In genomic region chr11:108827321-108827720, GRCm38 (mm10) we compare ENCODE assay signal across 31 mouse cellular contexts.
DNase-seq lines count a peak whose midpoint lies in the region; ATAC-seq and TF ChIP-seq lines count a peak whose summit lies in the region.
"Had no signal": no experiment of that assay in that cellular context is flagged by ENCODE, and none has a peak within 500 bp of the region (broad histone marks: within the 10 kb centered on the region; RNA-seq: fewer than 3 reads in every experiment).

No protein-coding gene starts in this region.

- peak; percentile 5 for DNase-seq in cerebellum, adult 9-11 months
- DNase-seq in kidney, adult 2 months: peak; percentile 8
- no peak for DNase-seq in kidney, adult 18-20 months
- DNase-seq in midbrain, postnatal 0 days (ENCODE audit: low spot score): peak; percentile 71
- no peak for DNase-seq in midbrain, embryonic 14.5 days
- no peak for DNase-seq in layer of hippocampus, postnatal 25 days (ENCODE audit: extremely low spot score in 1 of 2, low spot score in 1 of 2)
- DNase-seq: adrenal gland, adult 2 months; forebrain, postnatal 0 days; heart, adult 2 months; heart, postnatal 4 days; kidney, adult 8-10 months; kidney, postnatal 4 days; layer of hippocampus, postnatal 36 days; lung, adult 2 months; right cerebral cortex, postnatal 4 days; thymus, adult 18-20 months; thymus, postnatal 25 days had no signal

- no peak for TF ChIP-seq POLR2A in kidney, adult 2 months (IDR thresholded peaks at IDR 0.05; ENCODE audit: low read depth, low read length)

- no peak overlapping the region for H3K9ac ChIP-seq in midbrain, postnatal 0 days (replicated peaks; ENCODE audit: low read length, poor library complexity, severe bottlenecking)
- no peak overlapping the region for H3K9ac ChIP-seq in midbrain, embryonic 14.5 days (replicated peaks; ENCODE audit: low read length)
- H3K9ac ChIP-seq: embryonic facial prominence, embryonic 15.5 days; forebrain, embryonic 12.5 days; forebrain, postnatal 0 days; heart, embryonic 12.5 days; hindbrain, embryonic 13.5 days; limb, embryonic 13.5 days; liver, embryonic 14.5 days; neural tube, embryonic 13.5 days had no signal

- ATAC-seq in cerebellum, adult (ENCODE audit: insufficient number of reproducible peaks, low FRiP score, low TSS enrichment): no peak
- ATAC-seq in midbrain, postnatal 0 days (ENCODE audit: low FRiP score): no peak
- no peak for ATAC-seq in midbrain, embryonic 14.5 days (ENCODE audit: low FRiP score, low TSS enrichment)
- ATAC-seq in megakaryocyte, adult 5-6 weeks (ENCODE audit: poor library complexity, severe bottlenecking): no peak
- ATAC-seq: activated CD4-positive, CD25-positive, alpha-beta regulatory T cell, adult 4 months; forebrain, postnatal 0 days; inflammation-experienced regulatory T-cells, adult 6 months had no signal

- H3K27me3 ChIP-seq in kidney, adult 2 months (replicated peaks; ENCODE audit: control insufficient read depth, insufficient read depth, low read length): no peaks in the 10 kb centered on the region
- no peaks in the 10 kb centered on the region for H3K27me3 ChIP-seq in midbrain, postnatal 0 days (ENCODE audit: insufficient read depth, low read length)
- no peaks in the 10 kb centered on the region for H3K27me3 ChIP-seq in midbrain, embryonic 14.5 days (ENCODE audit: control insufficient read depth, insufficient read depth, low read length)
- H3K27me3 ChIP-seq: embryonic facial prominence, embryonic 15.5 days; forebrain, embryonic 12.5 days; heart, embryonic 12.5 days; hindbrain, embryonic 13.5 days; limb, embryonic 13.5 days; neural tube, embryonic 13.5 days had no signal

- H3K27ac ChIP-seq in kidney, adult 2 months (ENCODE audit: insufficient read depth, low read depth, low read length): no peak overlapping the region
- no peak overlapping the region for H3K27ac ChIP-seq in midbrain, postnatal 0 days (ENCODE audit: low read depth, low read length)
- H3K27ac ChIP-seq in midbrain, embryonic 14.5 days (replicated peaks; ENCODE audit: low read depth, low read length): no peak overlapping the region
- H3K27ac ChIP-seq: embryonic facial prominence, embryonic 15.5 days; forebrain, embryonic 12.5 days; heart, adult 2 months; hindbrain, embryonic 13.5 days; kidney, postnatal 0 days; limb, embryonic 13.5 days; liver, embryonic 14.5 days; neural tube, embryonic 13.5 days; stomach, postnatal 0 days had no signal

- no peak for TF ChIP-seq CTCF in kidney, adult 2 months (conservative IDR thresholded peaks at IDR 0.05; ENCODE audit: insufficient read depth, insufficient read length, low read depth, low read length)
- no peak for TF ChIP-seq CTCF in midbrain, postnatal 0 days (IDR thresholded peaks at IDR 0.05)

- no peaks in the 10 kb centered on the region for H3K36me3 ChIP-seq in kidney, adult 2 months (ENCODE audit: control insufficient read depth, insufficient read depth, low read length)
- 0 out of 2 replicates have a peak, but pooled peaks cover 2% of the 10 kb centered on the region for H3K36me3 ChIP-seq in midbrain, postnatal 0 days (ENCODE audit: insufficient read depth, low read length)
- 0 out of 2 replicates have a peak, but pooled peaks cover 3% of the 10 kb centered on the region for H3K36me3 ChIP-seq in midbrain, embryonic 14.5 days (ENCODE audit: control insufficient read depth, insufficient read depth, low read length)
- H3K36me3 ChIP-seq: embryonic facial prominence, embryonic 15.5 days; forebrain, embryonic 12.5 days had no signal

- H3K4me1 ChIP-seq in kidney, adult 2 months (ENCODE audit: control insufficient read depth, insufficient read depth, low read length): no peaks in the 10 kb centered on the region
- no peaks in the 10 kb centered on the region for H3K4me1 ChIP-seq in midbrain, postnatal 0 days (ENCODE audit: insufficient read depth, low read length)
- H3K4me1 ChIP-seq in midbrain, embryonic 14.5 days (ENCODE audit: control insufficient read depth, insufficient read depth, low read length): no peaks in the 10 kb centered on the region
- H3K4me1 ChIP-seq: embryonic facial prominence, embryonic 15.5 days had no signal

- H3K4me2 ChIP-seq in midbrain, postnatal 0 days (ENCODE audit: low read depth, low read length, poor library complexity, severe bottlenecking): no peak overlapping the region
- H3K4me2 ChIP-seq in midbrain, embryonic 14.5 days (ENCODE audit: low read length): no peak overlapping the region
- H3K4me2 ChIP-seq: embryonic facial prominence, embryonic 15.5 days; forebrain, embryonic 12.5 days; heart, embryonic 12.5 days; hindbrain, embryonic 13.5 days; limb, embryonic 13.5 days; midbrain, embryonic 11.5 days; neural tube, embryonic 13.5 days had no signal

- H3K9me3 ChIP-seq in midbrain, postnatal 0 days (ENCODE audit: low read length): no peaks in the 10 kb centered on the region
- 0 out of 2 replicates have a peak, but pooled peaks cover 3% of the 10 kb centered on the region for H3K9me3 ChIP-seq in midbrain, embryonic 14.5 days (ENCODE audit: control insufficient read depth, low read length)
- H3K9me3 ChIP-seq: embryonic facial prominence, embryonic 15.5 days; forebrain, embryonic 12.5 days; heart, embryonic 12.5 days; hindbrain, embryonic 13.5 days; neural tube, embryonic 13.5 days had no signal

- no peak overlapping the region for H3K4me3 ChIP-seq in kidney, adult 2 months (ENCODE audit: insufficient read depth, low read depth, low read length)
- H3K4me3 ChIP-seq in midbrain, postnatal 0 days (ENCODE audit: low read depth, low read length): no peak overlapping the region
- no peak overlapping the region for H3K4me3 ChIP-seq in midbrain, embryonic 14.5 days (replicated peaks; ENCODE audit: low read depth, low read length)
- H3K4me3 ChIP-seq: embryonic facial prominence, embryonic 15.5 days; forebrain, embryonic 12.5 days; heart, adult 2 months; heart, embryonic 12.5 days; hindbrain, embryonic 13.5 days; limb, embryonic 13.5 days; neural tube, embryonic 13.5 days had no signal

Comparison
In these comparisons a context has a peak if more than half of its experiments do, and no peak if none do; other contexts are left out.
1. DNase-seq: peak in cerebellum, adult 9-11 months (single experiment), kidney, adult 2 months (single experiment) and midbrain, postnatal 0 days (single experiment); none in kidney, adult 18-20 months (single experiment), midbrain, embryonic 14.5 days (single experiment) and layer of hippocampus, postnatal 25 days (0 of 2).